Mouse (Mus musculus) intestine, embryonic 15.5 days (tissue): ENCODE measurements at regions not wholly inside any gene's neighbourhood (a gene's known extent, or its start where the extent isn't known, plus 50 kb on each side); places are given as distances from the start of the nearest gene placed in this dataset.

Experiments
- ATAC-seq: fragments of 200-750 bp; cut with Nextera tagmentation; 2 replicates; pipeline ENCODE4 v1.8.0; 2017; ENCODE audit warnings: moderate TSS enrichment, moderate library complexity
- H3K27ac ChIP-seq: fragments of 300-500 bp; sonication (generic); 2 replicates; pipeline ENCODE4 v1.5.1; 2015; ENCODE audit warnings: mild to moderate bottlenecking, inconsistent platforms
- H3K27me3 ChIP-seq: fragments of 300-500 bp; sonication (generic); replicated peaks from 2 replicates; pipeline ENCODE4 v1.6.1; 2015; ENCODE audit warnings: inconsistent platforms
- H3K36me3 ChIP-seq: fragments of 300-500 bp; sonication (generic); 2 replicates; pipeline ENCODE4 v1.6.1; 2015; ENCODE audit warnings: inconsistent platforms
- H3K4me1 ChIP-seq: fragments of 300-500 bp; sonication (generic); replicated peaks from 2 replicates; pipeline ENCODE4 v1.6.1; 2015; ENCODE audit warnings: inconsistent platforms
- H3K4me2 ChIP-seq: fragments of 300-500 bp; sonication (generic); replicated peaks from 2 replicates; pipeline ENCODE4 v1.6.1; 2015; ENCODE audit warnings: mild to moderate bottlenecking, inconsistent platforms
- H3K4me3 ChIP-seq: fragments of 300-500 bp; sonication (generic); replicated peaks from 2 replicates; pipeline ENCODE4 v1.5.1; 2015; ENCODE audit warnings: inconsistent platforms
- H3K9ac ChIP-seq: fragments of 300-500 bp; sonication (generic); 2 replicates; pipeline ENCODE4 v1.6.1; 2015; ENCODE audit warnings: inconsistent platforms
- H3K9me3 ChIP-seq: fragments of 300-500 bp; sonication (generic); 2 replicates; pipeline ENCODE4 v1.6.1; 2016; ENCODE audit warnings: inconsistent platforms
- WGBS: fragments of 180-500 bp; shearing (Covaris S2); methylation state at CpG from one replicate; pipeline ENCODE4 v1.1.7; 2015; 5-methylcytosine and 5-hydroxymethylcytosine counted together

DNA sequence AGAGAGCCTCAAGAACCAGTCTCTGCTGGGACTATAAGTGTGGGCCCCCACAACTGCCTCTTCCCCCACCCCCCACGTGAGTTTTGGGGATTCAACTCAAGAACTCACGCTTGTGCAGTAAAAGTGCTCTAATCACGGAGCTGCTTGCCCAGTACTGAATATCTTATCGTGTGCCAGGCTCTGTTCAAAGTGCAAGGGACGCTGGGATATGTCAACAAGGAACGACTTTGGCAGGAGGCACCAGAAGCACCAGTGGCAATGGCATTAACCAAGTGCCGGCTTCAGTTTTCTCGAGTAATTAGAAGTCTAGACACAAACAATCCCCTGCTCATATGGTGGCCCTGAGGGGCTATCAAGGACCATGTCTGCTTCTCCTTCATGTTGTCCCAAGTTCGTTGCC is 106.0 kb upstream of the Magi1 start:
- peak overlapping the region; percentile 28 for H3K4me2 ChIP-seq
- 51% methylated on average over 9 of the region's 9 CpGs for WGBS
- H3K9me3 ChIP-seq = no peaks in the 10 kb centered on the region
- H3K9ac ChIP-seq = no peak overlapping the region
- H3K36me3 ChIP-seq = no peaks in the 10 kb centered on the region
- H3K27me3 ChIP-seq = no peaks in the 10 kb centered on the region
- H3K4me1 ChIP-seq = peaks cover 8% of the 10 kb centered on the region; the same call in 1 of the 2 replicates
- no peak overlapping the region for H3K4me3 ChIP-seq
- peak; percentile 42; the same call in 1 of the 2 replicates for ATAC-seq
- H3K27ac ChIP-seq = peak overlapping the region; percentile 70

DNA sequence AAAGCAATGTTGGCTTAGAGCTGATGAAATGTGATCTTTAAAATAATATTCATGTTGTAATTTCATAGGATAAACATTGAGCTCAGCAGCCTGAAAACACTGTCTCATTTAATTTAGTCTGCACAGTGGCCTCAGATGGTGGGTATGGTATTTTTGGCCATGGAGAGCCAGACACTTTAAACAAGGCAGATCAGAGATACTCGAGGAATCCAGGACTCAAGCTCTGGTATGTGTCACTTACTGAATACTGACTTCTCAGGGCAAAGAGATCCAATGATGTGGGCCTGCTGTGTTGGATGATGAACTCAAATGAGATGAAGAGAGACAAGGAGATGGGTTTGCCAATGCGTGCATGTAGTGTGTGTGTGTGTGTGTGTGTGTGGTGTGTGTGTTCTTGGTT is 103.9 kb upstream of the Magi1 start:
- H3K4me1 ChIP-seq = peaks cover 8% of the 10 kb centered on the region; the same call in 1 of the 2 replicates
- no peak overlapping the region for H3K4me3 ChIP-seq
- no peak overlapping the region for H3K9ac ChIP-seq
- H3K27me3 ChIP-seq = no peaks in the 10 kb centered on the region
- H3K9me3 ChIP-seq = no peaks in the 10 kb centered on the region
- no peak overlapping the region for H3K4me2 ChIP-seq
- no peak for ATAC-seq
- no peaks in the 10 kb centered on the region for H3K36me3 ChIP-seq
- no peak overlapping the region for H3K27ac ChIP-seq
- 50% methylated on average over 2 of the region's 2 CpGs for WGBS

DNA sequence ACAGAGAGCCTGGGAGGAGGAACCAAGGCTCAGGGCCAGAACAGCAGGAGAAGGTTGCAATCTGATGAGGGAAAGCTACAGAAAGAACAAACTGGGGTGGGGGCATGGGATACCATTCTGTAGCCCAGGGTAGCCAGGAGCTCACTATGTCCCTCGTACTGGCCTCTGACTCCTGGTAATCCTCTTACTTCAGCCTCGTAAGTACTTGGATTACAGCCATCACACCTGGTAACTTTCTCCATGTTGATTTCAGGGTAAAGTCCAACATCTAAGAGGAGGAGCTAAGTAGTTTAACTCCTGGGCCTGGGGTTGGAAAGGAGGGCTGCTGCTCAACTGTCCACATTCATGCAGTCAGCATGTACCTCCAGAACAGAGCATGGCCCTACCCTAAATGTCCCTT is 101.8 kb upstream of the Magi1 start:
- Histone ChIP-seq H3K9me3 (no peaks in the 10 kb centered on the region), H3K27ac (no peak overlapping the region), H3K4me1 (peaks cover 8% of the 10 kb centered on the region; the same call in 1 of the 2 replicates), H3K9ac (no peak overlapping the region), H3K36me3 (no peaks in the 10 kb centered on the region), H3K27me3 (no peaks in the 10 kb centered on the region), H3K4me2 (no peak overlapping the region), H3K4me3 (no peak overlapping the region)
- WGBS = 70% methylated on average over 2 of the region's 2 CpGs
- ATAC-seq = no peak

DNA sequence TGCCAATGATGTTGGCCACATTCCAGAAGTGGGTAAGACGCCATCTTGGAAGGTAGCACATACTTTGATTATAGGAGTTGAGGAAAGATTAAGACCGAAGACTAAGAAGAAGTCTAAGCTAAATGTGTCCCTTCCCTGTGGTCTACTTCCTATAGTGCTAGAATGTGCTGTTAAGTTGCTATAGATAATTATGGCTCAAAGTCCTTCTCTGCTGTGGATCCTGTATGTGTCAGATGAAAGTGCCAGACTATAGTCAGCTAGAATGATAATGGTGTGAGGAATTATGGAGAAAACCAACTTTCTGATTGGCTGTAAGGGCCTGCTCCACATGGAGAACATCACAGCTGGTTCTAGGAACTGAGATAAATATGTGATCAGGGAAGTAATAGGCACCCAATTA is 86.3 kb upstream of the Magi1 start:
- Histone ChIP-seq H3K9ac (no peak overlapping the region), H3K9me3 (no peaks in the 10 kb centered on the region), H3K27me3 (no peaks in the 10 kb centered on the region), H3K27ac (no peak overlapping the region), H3K36me3 (no peaks in the 10 kb centered on the region), H3K4me3 (no peak overlapping the region), H3K4me1 (no peaks in the 10 kb centered on the region), H3K4me2 (no peak overlapping the region)
- no peak for ATAC-seq
- 89% methylated on average over 2 of the region's 2 CpGs for WGBS

DNA sequence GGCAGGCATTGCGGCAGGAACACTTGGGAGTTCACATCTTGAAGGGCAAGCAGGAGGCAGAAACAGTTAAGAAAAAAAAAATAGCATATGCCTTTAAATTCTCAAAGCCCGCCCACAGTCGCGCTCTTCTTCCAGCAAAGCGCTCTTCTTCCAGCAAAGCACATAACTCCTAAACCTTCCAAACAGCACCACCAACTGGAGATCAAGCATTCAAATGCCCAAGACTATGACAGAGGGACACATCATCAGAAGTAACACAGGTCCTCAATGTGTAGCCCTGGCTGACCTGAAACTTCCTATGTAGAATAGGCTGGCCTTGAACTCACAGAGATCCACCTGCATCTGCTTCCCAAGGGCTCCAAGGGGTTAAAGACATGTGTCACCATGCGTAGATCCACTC is 80.2 kb upstream of the Magi1 start:
- Histone ChIP-seq H3K36me3 (no peaks in the 10 kb centered on the region), H3K9me3 (no peaks in the 10 kb centered on the region), H3K27me3 (no peaks in the 10 kb centered on the region), H3K4me2 (no peak overlapping the region), H3K4me3 (no peak overlapping the region), H3K27ac (no peak overlapping the region), H3K9ac (no peak overlapping the region), H3K4me1 (no peaks in the 10 kb centered on the region)
- 82% methylated on average over 6 of the region's 6 CpGs for WGBS
- no peak for ATAC-seq

DNA sequence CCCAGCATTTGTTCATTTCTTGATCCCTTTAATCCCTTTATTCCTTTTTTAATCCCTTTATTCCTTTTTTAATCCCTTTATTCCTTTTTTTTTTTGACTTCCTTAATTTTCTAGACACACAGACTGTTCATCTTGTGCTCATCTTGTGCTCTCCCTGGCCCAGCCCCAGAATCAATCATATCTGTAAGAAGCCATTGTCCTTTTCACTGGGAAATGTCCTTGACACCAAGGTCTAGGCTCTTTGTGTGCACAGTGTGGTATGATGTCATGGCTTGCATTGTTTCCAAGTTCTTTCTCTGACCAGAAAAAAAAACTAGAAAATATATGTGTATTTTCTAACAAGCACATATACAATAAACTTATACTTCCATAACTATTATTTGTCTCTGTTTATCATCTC is 78.9 kb upstream of the Magi1 start:
- Histone ChIP-seq H3K9ac (no peak overlapping the region), H3K4me3 (no peak overlapping the region), H3K4me2 (no peak overlapping the region), H3K4me1 (no peaks in the 10 kb centered on the region), H3K9me3 (no peaks in the 10 kb centered on the region), H3K36me3 (no peaks in the 10 kb centered on the region), H3K27ac (no peak overlapping the region), H3K27me3 (no peaks in the 10 kb centered on the region)
- no peak for ATAC-seq

DNA sequence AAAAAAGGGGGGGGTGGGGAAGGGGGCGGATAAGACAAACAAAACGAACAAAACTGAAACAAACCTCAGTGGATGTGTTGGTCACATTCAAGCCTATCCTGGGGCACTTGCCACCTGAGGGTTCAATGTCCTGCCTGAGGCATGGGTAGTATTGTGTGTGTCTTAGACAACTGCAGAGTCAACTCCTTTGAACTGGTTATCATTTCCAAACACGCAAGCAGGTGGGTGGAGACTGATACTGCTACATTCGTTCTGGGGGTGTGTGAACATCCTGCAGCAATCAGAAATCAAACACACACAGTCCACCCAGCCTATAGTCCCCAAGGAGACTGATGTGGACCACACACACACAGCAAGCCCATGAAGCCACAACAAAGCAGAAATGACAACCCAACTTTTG is 73.9 kb upstream of the Magi1 start:
- Histone ChIP-seq H3K27me3 (no peaks in the 10 kb centered on the region), H3K4me1 (no peaks in the 10 kb centered on the region), H3K9ac (no peak overlapping the region), H3K36me3 (no peaks in the 10 kb centered on the region), H3K4me3 (no peak overlapping the region), H3K27ac (no peak overlapping the region), H3K4me2 (no peak overlapping the region), H3K9me3 (no peaks in the 10 kb centered on the region)
- WGBS = 65% methylated on average over 4 of the region's 4 CpGs
- no peak for ATAC-seq

DNA sequence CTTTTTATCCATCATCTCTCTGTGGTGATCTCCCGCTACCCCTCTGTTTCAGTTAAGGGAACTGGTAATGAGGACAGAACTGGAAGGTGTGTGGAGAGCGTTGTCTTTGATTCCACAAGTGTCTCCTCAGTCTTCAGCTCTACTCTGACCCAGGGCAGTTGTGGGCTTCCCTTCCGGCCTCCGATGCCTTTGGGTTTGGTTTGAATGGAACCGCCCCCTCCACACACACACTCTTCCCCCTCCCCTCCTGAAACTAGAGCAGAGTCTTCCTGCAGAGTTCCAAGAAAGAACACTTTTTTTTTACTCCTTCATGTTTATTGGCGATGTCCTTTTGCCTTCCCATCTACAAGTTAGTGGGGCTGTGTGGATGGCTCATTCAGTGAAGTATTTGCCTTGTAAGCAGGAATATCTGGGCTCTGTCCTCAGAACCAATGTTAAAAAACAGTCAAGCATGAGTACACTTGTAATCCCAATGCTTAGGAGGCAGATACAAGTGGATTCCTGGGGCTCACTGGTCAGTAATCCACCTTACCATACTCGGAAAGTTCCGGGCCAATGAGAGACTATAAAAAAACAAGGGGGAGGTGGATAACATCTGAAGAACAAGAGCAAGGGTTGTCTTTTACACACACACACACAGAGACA is 70.9 kb upstream of the Magi1 start:
- WGBS = 53% methylated on average over 8 of the region's 8 CpGs
- Histone ChIP-seq H3K4me2 (no peak overlapping the region), H3K4me1 (no peaks in the 10 kb centered on the region), H3K9ac (no peak overlapping the region), H3K27me3 (no peaks in the 10 kb centered on the region), H3K9me3 (no peaks in the 10 kb centered on the region), H3K27ac (no peak overlapping the region), H3K4me3 (no peak overlapping the region), H3K36me3 (no peaks in the 10 kb centered on the region)
- no peak for ATAC-seq

DNA sequence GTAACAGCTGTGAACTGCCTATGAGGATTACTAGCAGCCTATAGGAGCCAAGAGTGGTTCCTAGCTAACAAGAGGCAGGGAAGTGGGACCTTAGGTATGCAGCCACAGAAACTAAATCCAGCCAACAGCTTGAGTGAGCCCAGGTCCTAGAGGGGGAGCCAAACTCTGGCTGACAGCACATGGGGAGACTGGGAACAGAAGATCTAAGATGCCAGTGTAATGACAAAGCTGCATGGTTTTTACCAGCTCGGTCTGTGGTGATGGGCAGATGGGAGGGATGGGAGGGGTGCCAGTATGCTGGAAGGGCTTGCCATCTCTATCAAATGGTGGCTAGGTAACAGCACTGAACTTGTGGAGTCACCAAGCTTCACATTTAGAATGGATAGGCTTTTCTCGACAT is 60.6 kb upstream of the Magi1 start:
- Histone ChIP-seq H3K9me3 (no peaks in the 10 kb centered on the region), H3K27ac (no peak overlapping the region), H3K9ac (no peak overlapping the region), H3K4me2 (no peak overlapping the region), H3K36me3 (no peaks in the 10 kb centered on the region), H3K4me3 (no peak overlapping the region), H3K27me3 (no peaks in the 10 kb centered on the region), H3K4me1 (no peaks in the 10 kb centered on the region)
- WGBS = 75% methylated on average over 2 of the region's 2 CpGs
- no peak for ATAC-seq

DNA sequence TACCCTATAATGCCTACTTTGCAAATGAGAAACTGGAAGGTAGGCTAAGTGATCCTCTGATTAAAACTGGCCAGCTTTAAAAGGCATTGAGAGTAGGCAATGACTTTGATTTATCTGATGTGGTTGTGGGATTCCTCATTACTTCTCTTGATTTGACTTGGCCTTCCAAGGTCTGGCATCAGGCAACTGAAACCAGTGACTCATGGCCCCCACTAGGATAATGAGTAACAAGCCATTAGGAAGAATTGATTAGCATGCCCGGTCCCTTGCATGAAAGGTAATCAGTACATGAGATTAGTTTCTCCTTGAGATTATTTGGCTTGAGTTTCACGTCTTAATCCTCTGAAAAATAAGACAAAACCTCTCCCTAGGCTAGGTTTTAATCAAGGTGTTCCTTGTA is 56.8 kb upstream of the Magi1 start:
- ATAC-seq = no peak
- Histone ChIP-seq H3K4me2 (no peak overlapping the region), H3K9ac (no peak overlapping the region), H3K4me3 (no peak overlapping the region), H3K36me3 (no peaks in the 10 kb centered on the region), H3K27ac (no peak overlapping the region), H3K4me1 (no peaks in the 10 kb centered on the region), H3K27me3 (no peaks in the 10 kb centered on the region), H3K9me3 (no peaks in the 10 kb centered on the region)
- whole genome bisulfite sequencing = 53% methylated on average over 2 of the region's 2 CpGs

DNA sequence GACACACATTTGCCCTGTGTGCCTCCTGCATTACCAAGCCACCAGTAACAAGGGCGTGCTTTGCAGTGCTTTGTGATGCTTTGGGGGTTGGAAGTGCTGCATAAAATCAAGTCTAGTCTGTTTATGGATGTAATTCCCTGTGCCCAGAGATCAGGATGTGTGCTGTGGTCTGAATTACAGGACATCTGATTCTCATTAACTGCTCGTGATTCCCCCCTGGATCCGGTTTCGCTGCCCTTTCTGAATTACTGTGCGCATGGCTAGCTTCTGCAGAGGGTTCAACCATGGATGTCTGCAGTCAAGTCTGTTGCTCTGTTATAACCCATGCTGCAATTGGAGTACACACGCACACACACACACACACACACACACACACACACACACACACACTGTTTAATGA is 52.5 kb upstream of the Magi1 start:
- Histone ChIP-seq H3K9me3 (no peaks in the 10 kb centered on the region), H3K27ac (no peak overlapping the region), H3K27me3 (no peaks in the 10 kb centered on the region), H3K4me1 (no peaks in the 10 kb centered on the region), H3K4me3 (no peak overlapping the region), H3K4me2 (no peak overlapping the region), H3K9ac (no peak overlapping the region), H3K36me3 (no peaks in the 10 kb centered on the region)
- ATAC-seq = no peak
- WGBS = 69% methylated on average over 6 of the region's 6 CpGs
